Mouse (Mus musculus): ENCODE data around the gene Ddx46. TPM values are rescaled to one million over a fixed set of nuclear protein-coding genes. Genes with fewer than 3 reads are reported as not detected.

The Ddx46 gene
- total and polyA plus RNA-seq, 2 experiments = 6.8 to 18.6 TPM

- Histone ChIP-seq H3K27ac (replicated peaks; ENCODE audit: insufficient read depth, low read depth, low read length) (no peak overlapping the region), H3K27me3 (ENCODE audit: control insufficient read depth, insufficient read depth, low read length) (no peaks in the 10 kb centered on the region), H3K36me3 (ENCODE audit: control insufficient read depth, insufficient read depth, low read length) (peaks cover 18% of the 10 kb centered on the region), H3K4me3 (ENCODE audit: insufficient read depth, low read depth, low read length) (no peak overlapping the region), H3K9ac (ENCODE audit: low read depth, low read length) (no peak overlapping the region), H3K4me1 (ENCODE audit: control insufficient read depth, insufficient read depth, low read length) (peaks cover 4% of the 10 kb centered on the region; the same call in 1 of the 2 replicates), H3K79me2 (ENCODE audit: control insufficient read depth, insufficient read depth, low read length) (no peaks in the 10 kb centered on the region; the same call in 1 of the 2 replicates)
- DNase-seq (ENCODE audit: extremely low read depth, low read depth, low spot score) = no peak
- no peak for TF ChIP-seq POLR2A (IDR thresholded peaks at IDR 0.05; ENCODE audit: extremely low read depth, insufficient read depth, low read length)
- no peak for TF ChIP-seq CTCF (IDR thresholded peaks at IDR 0.05; ENCODE audit: low read depth, low read length)
- WGBS = 95% methylated on average over 12 of the region's 12 CpGs
Observed at GRCm38 (mm10) chr13:55596802-55597201, 38.0 kb upstream of the Ddx46 start.

- no peaks in the 10 kb centered on the region for H3K27me3 ChIP-seq (ENCODE audit: control insufficient read depth, insufficient read depth, low read length)
Observed at GRCm38 (mm10) chr13:55599566-55600540, 35.0 kb upstream of the Ddx46 start, which contains the start of gene B4galt7. B4galt7 (plus strand) TSS chr13:55599896.

GRCm38 (mm10) chr13:55600657-55601056, 34.2 kb upstream of the Ddx46 start:
- H3K9ac ChIP-seq (ENCODE audit: low read depth, low read length) = peak overlapping the region; percentile 85
- H3K4me3 ChIP-seq (ENCODE audit: insufficient read depth, low read depth, low read length) = peak overlapping the region; percentile 86; the same call in 1 of the 2 replicates
- peak; percentile 63 for DNase-seq (ENCODE audit: extremely low read depth, low read depth, low spot score)
- H3K27me3 ChIP-seq (ENCODE audit: control insufficient read depth, insufficient read depth, low read length) = no peaks in the 10 kb centered on the region
- peak overlapping the region; percentile 74; the same call in 1 of the 2 replicates for H3K27ac ChIP-seq (replicated peaks; ENCODE audit: insufficient read depth, low read depth, low read length)
- 9% methylated on average over 9 of the region's 9 CpGs for WGBS
- TF ChIP-seq CTCF (IDR thresholded peaks at IDR 0.05; ENCODE audit: low read depth, low read length) (no peak), POLR2A (IDR thresholded peaks at IDR 0.05; ENCODE audit: extremely low read depth, insufficient read depth, low read length) (no peak)
- peaks cover 2% of the 10 kb centered on the region; the same call in 1 of the 2 replicates for H3K4me1 ChIP-seq (ENCODE audit: control insufficient read depth, insufficient read depth, low read length)
- H3K36me3 ChIP-seq (ENCODE audit: control insufficient read depth, insufficient read depth, low read length) = peaks cover 11% of the 10 kb centered on the region
- peaks cover 5% of the 10 kb centered on the region; the same call in 1 of the 2 replicates for H3K79me2 ChIP-seq (ENCODE audit: control insufficient read depth, insufficient read depth, low read length)

More at GRCm38 (mm10) chr13:55599566-55600540, 35.0 kb upstream of the Ddx46 start, which contains the start of gene B4galt7:
- Histone ChIP-seq H3K4me3 (ENCODE audit: insufficient read depth, low read depth, low read length) (peak within 1 kb of the TSS; percentile 86), H3K4me1 (ENCODE audit: control insufficient read depth, insufficient read depth, low read length) (peaks cover 2% of the 10 kb centered on the region; the same call in 1 of the 2 replicates), H3K9ac (ENCODE audit: low read depth, low read length) (peak within 1 kb of the TSS; percentile 85), H3K79me2 (ENCODE audit: control insufficient read depth, insufficient read depth, low read length) (peaks cover 5% of the 10 kb centered on the region; the same call in 1 of the 2 replicates), H3K36me3 (ENCODE audit: control insufficient read depth, insufficient read depth, low read length) (peaks cover 18% of the 10 kb centered on the region), H3K27ac (replicated peaks; ENCODE audit: insufficient read depth, low read depth, low read length) (peak within 1 kb of the TSS; percentile 74)
- 5% methylated on average over 51 of the region's 51 CpGs for WGBS
- peak; percentile 64 for DNase-seq (ENCODE audit: extremely low read depth, low read depth, low spot score)
- TF ChIP-seq POLR2A (IDR thresholded peaks at IDR 0.05; ENCODE audit: extremely low read depth, insufficient read depth, low read length) (no peak), CTCF (IDR thresholded peaks at IDR 0.05; ENCODE audit: low read depth, low read length) (no peak)

GRCm38 (mm10) chr13:55601611-55602010, 33.2 kb upstream of the Ddx46 start:
- Histone ChIP-seq H3K36me3 (ENCODE audit: control insufficient read depth, insufficient read depth, low read length) (peaks cover 7% of the 10 kb centered on the region), H3K9ac (ENCODE audit: low read depth, low read length) (no peak overlapping the region), H3K79me2 (ENCODE audit: control insufficient read depth, insufficient read depth, low read length) (peaks cover 5% of the 10 kb centered on the region; the same call in 1 of the 2 replicates), H3K4me3 (ENCODE audit: insufficient read depth, low read depth, low read length) (no peak overlapping the region), H3K27ac (replicated peaks; ENCODE audit: insufficient read depth, low read depth, low read length) (no peak overlapping the region), H3K27me3 (ENCODE audit: control insufficient read depth, insufficient read depth, low read length) (no peaks in the 10 kb centered on the region), H3K4me1 (ENCODE audit: control insufficient read depth, insufficient read depth, low read length) (peaks cover 2% of the 10 kb centered on the region; the same call in 1 of the 2 replicates)
- TF ChIP-seq POLR2A (IDR thresholded peaks at IDR 0.05; ENCODE audit: extremely low read depth, insufficient read depth, low read length) = no peak
- peak; percentile 78 for TF ChIP-seq CTCF (IDR thresholded peaks at IDR 0.05; ENCODE audit: low read depth, low read length)
- WGBS = 2% methylated on average over 3 of the region's 3 CpGs
- peak; percentile 32 for DNase-seq (ENCODE audit: extremely low read depth, low read depth, low spot score)

- Histone ChIP-seq H3K4me1 (ENCODE audit: control insufficient read depth, insufficient read depth, low read length) (peaks cover 2% of the 10 kb centered on the region; the same call in 1 of the 2 replicates), H3K79me2 (ENCODE audit: control insufficient read depth, insufficient read depth, low read length) (peaks cover 5% of the 10 kb centered on the region; the same call in 1 of the 2 replicates), H3K9ac (ENCODE audit: low read depth, low read length) (no peak overlapping the region), H3K4me3 (ENCODE audit: insufficient read depth, low read depth, low read length) (no peak overlapping the region), H3K27me3 (ENCODE audit: control insufficient read depth, insufficient read depth, low read length) (no peaks in the 10 kb centered on the region), H3K36me3 (ENCODE audit: control insufficient read depth, insufficient read depth, low read length) (peaks cover 3% of the 10 kb centered on the region; the same call in 1 of the 2 replicates), H3K27ac (replicated peaks; ENCODE audit: insufficient read depth, low read depth, low read length) (no peak overlapping the region)
- no peak for DNase-seq (ENCODE audit: extremely low read depth, low read depth, low spot score)
- TF ChIP-seq POLR2A (IDR thresholded peaks at IDR 0.05; ENCODE audit: extremely low read depth, insufficient read depth, low read length) (no peak), CTCF (IDR thresholded peaks at IDR 0.05; ENCODE audit: low read depth, low read length) (no peak)
- WGBS = 92% methylated on average over 3 of the region's 3 CpGs
Observed at GRCm38 (mm10) chr13:55604606-55605005, 30.2 kb upstream of the Ddx46 start.

Measured in liver, adult 2 months (tissue).